Mouse (Mus musculus): ENCODE measurements at regions not wholly inside any gene's neighbourhood (a gene's known extent, or its start where the extent isn't known, plus 50 kb on each side); places are given as distances from the start of the nearest gene placed in this dataset.

GRCm38 (mm10) chr6:143595486-143595885, 428.5 kb downstream of the Etnk1 start:
- no peak overlapping the region for H3K4me2 ChIP-seq (ENCODE audit: low read depth, low read length)
- H3K9me3 ChIP-seq (ENCODE audit: low read length), result no peaks in the 10 kb centered on the region

GRCm38 (mm10) chr6:143597414-143597813, 430.4 kb downstream of the Etnk1 start:
- H3K4me2 ChIP-seq (ENCODE audit: low read depth, low read length), result no peak overlapping the region
- DNase-seq, result no peak

More at GRCm38 (mm10) chr6:143595486-143595885, 428.5 kb downstream of the Etnk1 start:
- Histone ChIP-seq H3K27ac (ENCODE audit: low read depth) (no peak overlapping the region), H3K9ac (replicated peaks) (no peak overlapping the region), H3K4me3 (ENCODE audit: low read depth, low read length) (no peak overlapping the region), H3K4me1 (ENCODE audit: insufficient read depth) (no peaks in the 10 kb centered on the region), H3K36me3 (replicated peaks; ENCODE audit: insufficient read depth, low read length) (no peaks in the 10 kb centered on the region), H3K27me3 (ENCODE audit: insufficient read depth, low read length) (no peaks in the 10 kb centered on the region)
- DNase-seq (no peak), ATAC-seq (no peak)
- no peak for TF ChIP-seq CTCF (IDR thresholded peaks at IDR 0.05; ENCODE audit: low read depth)
- no peak for TF ChIP-seq EP300 (IDR thresholded peaks at IDR 0.05; ENCODE audit: low read depth)
- 70% methylated on average over 2 of the region's 2 CpGs for WGBS (ENCODE audit: insufficient replicate concordance)

GRCm38 (mm10) chr6:143598916-143599315, 431.9 kb downstream of the Etnk1 start:
- WGBS (ENCODE audit: insufficient replicate concordance), result 57% methylated on average over 4 of the region's 4 CpGs
- no peak for ATAC-seq

More at GRCm38 (mm10) chr6:143597414-143597813, 430.4 kb downstream of the Etnk1 start:
- Histone ChIP-seq H3K36me3 (replicated peaks; ENCODE audit: insufficient read depth, low read length) (no peaks in the 10 kb centered on the region), H3K4me3 (ENCODE audit: low read depth, low read length) (no peak overlapping the region), H3K9me3 (ENCODE audit: low read length) (no peaks in the 10 kb centered on the region), H3K9ac (replicated peaks) (no peak overlapping the region), H3K4me1 (ENCODE audit: insufficient read depth) (no peaks in the 10 kb centered on the region), H3K27ac (ENCODE audit: low read depth) (no peak overlapping the region), H3K27me3 (ENCODE audit: insufficient read depth, low read length) (no peaks in the 10 kb centered on the region)
- ATAC-seq, result no peak
- WGBS (ENCODE audit: insufficient replicate concordance), result 76% methylated on average over 3 of the region's 3 CpGs
- TF ChIP-seq EP300 (IDR thresholded peaks at IDR 0.05; ENCODE audit: low read depth), result no peak

GRCm38 (mm10) chr6:143609100-143609499, 442.1 kb downstream of the Etnk1 start:
- 52% methylated on average over 1 of the region's 1 CpGs for WGBS (ENCODE audit: insufficient replicate concordance)
- TF ChIP-seq EP300 (IDR thresholded peaks at IDR 0.05; ENCODE audit: low read depth), result no peak
- TF ChIP-seq CTCF (IDR thresholded peaks at IDR 0.05; ENCODE audit: low read depth), result peak; percentile 85
- ATAC-seq, result peak; percentile 47; the same call in 1 of the 2 replicates

More at GRCm38 (mm10) chr6:143598916-143599315, 431.9 kb downstream of the Etnk1 start:
- Histone ChIP-seq H3K4me2 (ENCODE audit: low read depth, low read length) (no peak overlapping the region), H3K4me1 (ENCODE audit: insufficient read depth) (no peaks in the 10 kb centered on the region), H3K9me3 (ENCODE audit: low read length) (no peaks in the 10 kb centered on the region), H3K36me3 (replicated peaks; ENCODE audit: insufficient read depth, low read length) (no peaks in the 10 kb centered on the region), H3K4me3 (ENCODE audit: low read depth, low read length) (no peak overlapping the region), H3K27me3 (ENCODE audit: insufficient read depth, low read length) (no peaks in the 10 kb centered on the region), H3K9ac (replicated peaks) (no peak overlapping the region), H3K27ac (ENCODE audit: low read depth) (no peak overlapping the region)
- TF ChIP-seq CTCF (IDR thresholded peaks at IDR 0.05; ENCODE audit: low read depth) (no peak), EP300 (IDR thresholded peaks at IDR 0.05; ENCODE audit: low read depth) (no peak)
- DNase-seq, result no peak

GRCm38 (mm10) chr6:143612966-143613365, 445.9 kb downstream of the Etnk1 start:
- whole genome bisulfite sequencing (ENCODE audit: insufficient replicate concordance), result 69% methylated on average over 10 of the region's 10 CpGs
- ATAC-seq, result no peak
- Histone ChIP-seq H3K9me3 (ENCODE audit: low read length) (no peaks in the 10 kb centered on the region), H3K36me3 (replicated peaks; ENCODE audit: insufficient read depth, low read length) (no peaks in the 10 kb centered on the region), H3K9ac (replicated peaks) (no peak overlapping the region), H3K4me2 (ENCODE audit: low read depth, low read length) (no peak overlapping the region), H3K27ac (ENCODE audit: low read depth) (no peak overlapping the region), H3K4me1 (ENCODE audit: insufficient read depth) (no peaks in the 10 kb centered on the region), H3K4me3 (ENCODE audit: low read depth, low read length) (no peak overlapping the region), H3K27me3 (ENCODE audit: insufficient read depth, low read length) (no peaks in the 10 kb centered on the region)
- DNase-seq, result no peak
- TF ChIP-seq EP300 (IDR thresholded peaks at IDR 0.05; ENCODE audit: low read depth), result no peak
- TF ChIP-seq CTCF (IDR thresholded peaks at IDR 0.05; ENCODE audit: low read depth), result no peak

More at GRCm38 (mm10) chr6:143609100-143609499, 442.1 kb downstream of the Etnk1 start:
- DNase-seq, result peak; percentile 18
- H3K27me3 ChIP-seq (ENCODE audit: insufficient read depth, low read length), result no peaks in the 10 kb centered on the region
- no peaks in the 10 kb centered on the region for H3K36me3 ChIP-seq (replicated peaks; ENCODE audit: insufficient read depth, low read length)
- H3K9me3 ChIP-seq (ENCODE audit: low read length), result no peaks in the 10 kb centered on the region
- no peak overlapping the region for H3K4me3 ChIP-seq (ENCODE audit: low read depth, low read length)
- no peak overlapping the region for H3K9ac ChIP-seq (replicated peaks)
- no peak overlapping the region for H3K27ac ChIP-seq (ENCODE audit: low read depth)
- no peak overlapping the region for H3K4me2 ChIP-seq (ENCODE audit: low read depth, low read length)
- no peaks in the 10 kb centered on the region for H3K4me1 ChIP-seq (ENCODE audit: insufficient read depth)

DNA sequence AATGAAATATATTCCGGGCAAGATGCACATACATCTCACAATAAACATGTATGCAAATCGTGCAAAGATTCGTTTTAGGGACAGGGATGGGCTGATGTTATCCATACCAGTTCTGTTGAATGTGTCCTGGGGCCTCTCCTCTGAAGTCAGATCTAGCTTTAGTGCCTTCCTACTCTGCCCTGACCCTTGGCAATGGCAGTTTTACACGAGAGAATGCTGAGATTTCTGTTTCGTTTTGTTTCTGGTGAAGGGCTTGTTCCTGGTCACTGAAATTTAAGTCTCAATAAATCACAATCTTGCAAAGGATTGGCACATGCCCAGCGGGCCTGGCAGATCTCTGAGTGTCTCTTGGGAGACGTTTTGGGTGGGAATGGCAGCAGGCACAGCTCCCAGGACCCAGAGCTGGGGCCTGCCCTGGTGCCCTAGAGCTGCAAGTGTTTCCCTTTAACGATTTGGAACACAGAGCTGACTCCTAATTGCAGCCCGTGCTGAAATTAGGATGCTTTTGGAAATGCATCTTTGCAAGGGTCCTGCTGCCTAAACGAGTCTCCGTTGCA, 447.5 kb downstream of the Etnk1 start:
- 65% methylated on average over 11 of the region's 11 CpGs for WGBS (ENCODE audit: insufficient replicate concordance)
- no peak overlapping the region for H3K4me2 ChIP-seq (ENCODE audit: low read depth, low read length)
- no peak for TF ChIP-seq CTCF (IDR thresholded peaks at IDR 0.05; ENCODE audit: low read depth)
- TF ChIP-seq EP300 (IDR thresholded peaks at IDR 0.05; ENCODE audit: low read depth), result no peak
- no peak overlapping the region for H3K27ac ChIP-seq (ENCODE audit: low read depth)
- H3K4me1 ChIP-seq (ENCODE audit: insufficient read depth), result no peaks in the 10 kb centered on the region
- no peaks in the 10 kb centered on the region for H3K9me3 ChIP-seq (ENCODE audit: low read length)
- no peak for DNase-seq
- no peak overlapping the region for H3K4me3 ChIP-seq (ENCODE audit: low read depth, low read length)
- no peak overlapping the region for H3K9ac ChIP-seq (replicated peaks)
- H3K27me3 ChIP-seq (ENCODE audit: insufficient read depth, low read length), result no peaks in the 10 kb centered on the region
- no peak for ATAC-seq
- H3K36me3 ChIP-seq (replicated peaks; ENCODE audit: insufficient read depth, low read length), result no peaks in the 10 kb centered on the region

All from liver, postnatal 0 days (tissue).